Mouse (Mus musculus) CD8-positive naive resting alpha-beta T cell, adult 57 days (primary cell): Measurements from ENCODE around the gene Oxtr. TPM values are rescaled to one million over a fixed set of nuclear protein-coding genes. Genes with fewer than 3 reads are reported as not detected.

Experiments used
- total RNA-seq: library from RNA; stranded (reverse); gene quantifications from one replicate; pipeline ENCODE4 v1.2.4, GENCODE M21; 2023

The Oxtr gene
- total RNA-seq: not detected

DNA sequence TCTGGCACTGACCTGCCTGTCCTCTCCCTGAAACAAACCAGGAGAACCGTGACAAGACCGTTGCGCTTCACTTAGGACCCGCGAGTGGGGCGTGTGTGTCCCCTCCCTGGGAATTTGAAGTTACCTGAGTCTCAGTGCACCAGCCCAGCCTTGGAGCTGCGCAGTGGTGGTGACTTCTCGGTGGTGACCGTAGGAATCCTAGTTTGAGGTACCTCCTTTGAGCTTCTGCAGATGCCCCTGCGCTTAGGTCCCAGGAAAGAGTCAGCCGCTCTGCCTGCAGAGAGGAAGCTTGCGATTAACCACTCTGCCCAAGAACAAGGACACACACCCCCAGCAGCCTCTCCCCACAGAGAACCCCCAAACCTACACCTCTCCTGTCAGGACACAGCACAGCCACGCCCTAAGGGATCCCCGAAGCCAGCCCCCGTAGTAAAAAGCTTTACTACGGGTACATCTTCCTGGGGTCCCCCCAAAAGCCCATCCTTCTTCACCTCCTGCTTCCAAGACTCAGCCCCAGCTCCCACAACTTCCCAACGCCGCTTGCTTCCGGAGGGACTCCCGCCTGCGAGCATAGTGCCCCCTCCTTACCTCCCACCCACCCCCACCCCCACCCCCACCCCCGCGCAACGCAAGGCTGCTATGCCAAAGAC, at the start of gene Oxtr:
Oxtr (minus strand) TSS at position 34 of the 650 bp plus-strand sequence.

DNA sequence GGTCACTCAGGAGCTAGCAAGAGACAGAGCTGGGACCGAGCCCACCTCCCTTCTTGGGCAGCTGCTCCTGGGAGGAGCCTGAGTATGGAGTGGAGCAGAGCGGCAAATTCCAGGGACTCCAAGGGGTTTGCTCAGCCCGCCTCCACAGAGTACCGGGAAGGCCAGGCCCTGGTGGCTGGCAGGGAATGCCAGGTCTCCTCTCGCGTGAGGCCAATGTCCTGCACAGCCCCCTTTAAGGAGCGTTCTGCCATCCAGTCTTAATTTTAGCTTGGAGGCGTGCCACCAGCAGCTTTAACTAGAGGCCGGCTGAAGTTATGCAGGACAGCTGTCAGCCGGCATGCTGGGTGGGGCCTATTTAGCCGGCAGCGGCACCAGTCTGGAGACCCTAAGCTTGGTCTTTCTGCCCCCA, 30.4 kb downstream of the Oxtr start, which contains the start of gene Cav3:
Cav3 (plus strand) TSS at position 165 of the 409 bp plus-strand sequence.

Other genes with a start within 250 kb of the Oxtr start
- 0.40 TPM for gene Lmcd1, start 216.2 kb downstream of the Oxtr start, total RNA-seq
- not detected for gene Ssu2, start 101.9 kb downstream of the Oxtr start, total RNA-seq
- not detected for gene Cav3, start 30.4 kb downstream of the Oxtr start, total RNA-seq
- 20.8 TPM for gene Rad18, start 206.7 kb upstream of the Oxtr start, total RNA-seq